Mouse (Mus musculus) left cerebral cortex, adult 6 months (tissue): Measurements from ENCODE around the gene Anp32a. TPM values are rescaled to one million over a fixed set of nuclear protein-coding genes. Genes with fewer than 3 reads are reported as not detected.

Source experiments
- long read RNA-seq, 2 experiments: library from polyadenylated mRNA; unstranded; transcript quantifications; one replicate each; pipeline ENCODE4 v2.0.0; 2019 to 2020
- polyA plus RNA-seq: library from polyadenylated mRNA; unstranded; fragments of <200 nt; fragmentation: Nextera tagmentation; gene quantifications from 2 replicates; pipeline ENCODE4 v1.2.3, GENCODE M21; 2021

The Anp32a gene
- 53.7 and 70.2 TPM in 2 replicates for polyA plus RNA-seq
- long read RNA-seq, experiment 1, transcript Anp32a-201 (7 exons, 2,113 nt) = major isoform, 7 of 13 reads
- long read RNA-seq, experiment 1, partial matches to known transcripts = 1 of 13 reads
- long read RNA-seq, experiment 1, other reads (novel, unspliced or antisense) = 3 of 13 reads
- long read RNA-seq, experiment 2, partial matches to known transcripts = 53 of 85 reads
- long read RNA-seq, experiment 2, other reads (novel, unspliced or antisense) = 31 of 85 reads

DNA sequence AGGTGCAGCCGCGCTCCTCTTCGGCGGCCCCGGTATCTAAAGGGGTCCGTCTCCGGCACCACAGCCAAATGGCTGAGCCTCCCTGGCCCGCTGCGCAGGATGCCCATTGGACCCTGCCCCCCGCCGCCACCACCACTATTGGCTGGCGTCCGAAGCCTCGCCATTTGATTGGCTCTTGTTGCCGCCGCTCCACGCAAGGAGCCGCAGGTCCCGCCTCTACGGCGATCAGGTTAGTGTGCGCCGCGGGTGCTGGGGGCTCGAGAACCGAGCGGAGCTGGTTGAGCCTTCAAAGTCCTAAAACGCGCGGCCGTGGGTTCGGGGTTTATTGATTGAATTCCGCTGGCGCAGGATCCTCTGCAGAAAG, at the start of gene Anp32a:
Anp32a (plus strand) TSS at position 171 of the 364 bp plus-strand sequence.

Other genes with a start within 250 kb of the Anp32a start
- gene Glce, start 218.6 kb upstream of the Anp32a start, polyA plus RNA-seq = 9.3 and 10.6 TPM in 2 replicates
- not detected in 2 replicates for gene Spesp1, start 59.1 kb upstream of the Anp32a start, polyA plus RNA-seq
- gene Coro2b, start 195.8 kb downstream of the Anp32a start, polyA plus RNA-seq = 36.7 and 57.5 TPM in 2 replicates